Comparison of ENCODE assay signal across 20 mouse cellular contexts in the genomic region with DNA sequence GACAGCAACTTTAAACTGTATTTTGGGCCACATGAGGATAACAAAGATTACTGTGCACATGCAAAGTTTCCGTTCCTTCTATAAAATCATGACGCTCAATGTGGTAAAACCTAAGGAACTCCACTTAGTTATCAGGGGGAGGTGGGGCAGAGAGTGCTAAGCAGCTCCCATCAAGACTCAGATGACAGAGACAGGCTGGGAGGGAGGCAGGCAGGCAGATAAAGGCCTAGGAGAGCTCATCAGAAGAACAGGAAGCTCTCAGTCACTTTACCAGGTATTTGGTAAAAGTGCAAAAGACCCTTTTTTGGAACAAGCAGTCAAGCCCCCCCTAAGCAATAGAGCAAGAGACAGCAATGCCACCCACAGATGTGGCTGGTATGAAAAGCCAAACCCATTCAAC. TPM values are rescaled to one million over a fixed set of nuclear protein-coding genes. Genes with fewer than 3 reads are reported as not detected.
DNase-seq lines count a peak whose midpoint lies in the region; ATAC-seq and TF ChIP-seq lines count a peak whose summit lies in the region.
"Had no signal": no experiment of that assay in that cellular context is flagged by ENCODE, and none has a peak within 500 bp of the region (broad histone marks: within the 10 kb centered on the region; RNA-seq: fewer than 3 reads in every experiment).

No protein-coding gene starts in this region.

- no peak for TF ChIP-seq CTCF in forebrain, postnatal 0 days (IDR thresholded peaks at IDR 0.05; ENCODE audit: low read depth)

- peaks cover 19% of the 10 kb centered on the region; the same call in 1 of the 2 replicates for H3K4me1 ChIP-seq in forebrain, postnatal 0 days (ENCODE audit: insufficient read depth)
- peaks cover 18% of the 10 kb centered on the region for H3K4me1 ChIP-seq in forebrain, embryonic 11.5 days (replicated peaks; ENCODE audit: control insufficient read depth, insufficient read depth, low read length)
- H3K4me1 ChIP-seq in intestine, embryonic 14.5 days (replicated peaks; ENCODE audit: control insufficient read depth, insufficient read depth, low read length): peaks cover 22% of the 10 kb centered on the region
- H3K4me1 ChIP-seq in intestine, embryonic 16.5 days (ENCODE audit: control insufficient read depth, insufficient read depth, low read length): peaks cover 36% of the 10 kb centered on the region
- H3K4me1 ChIP-seq in neural tube, embryonic 13.5 days (replicated peaks): peaks cover 43% of the 10 kb centered on the region

- WGBS in forebrain, postnatal 0 days: 75% methylated on average over 2 of the region's 2 CpGs
- 87% methylated on average over 2 of the region's 2 CpGs for WGBS in forebrain, embryonic 11.5 days
- WGBS in intestine, embryonic 14.5 days: 71% methylated on average over 2 of the region's 2 CpGs
- WGBS in intestine, embryonic 16.5 days: 61% methylated on average over 2 of the region's 2 CpGs
- WGBS in neural tube, embryonic 13.5 days: 87% methylated on average over 2 of the region's 2 CpGs

- no peak for ATAC-seq in forebrain, postnatal 0 days
- no peak for ATAC-seq in forebrain, embryonic 11.5 days (replicated peaks; ENCODE audit: low FRiP score)
- ATAC-seq in intestine, embryonic 14.5 days (replicated peaks; ENCODE audit: low FRiP score, low TSS enrichment, low read depth): no peak
- ATAC-seq in intestine, embryonic 16.5 days: no peak
- ATAC-seq in neural tube, embryonic 13.5 days (ENCODE audit: low read depth): no peak
- ATAC-seq: activated CD4-positive, CD25-positive, alpha-beta regulatory T cell, adult 4 months; midbrain, embryonic 16.5 days had no signal

- H3K4me2 ChIP-seq in forebrain, postnatal 0 days (ENCODE audit: low read depth): no peak overlapping the region
- no peak overlapping the region for H3K4me2 ChIP-seq in forebrain, embryonic 11.5 days (ENCODE audit: low read depth, low read length, severe bottlenecking)
- H3K4me2 ChIP-seq in intestine, embryonic 14.5 days (ENCODE audit: low read length): 0 out of 2 replicates have a peak overlapping the region, but pooled peaks have one; percentile 7
- H3K4me2 ChIP-seq in intestine, embryonic 16.5 days (ENCODE audit: low read depth, low read length): no peak overlapping the region
- no peak overlapping the region for H3K4me2 ChIP-seq in neural tube, embryonic 13.5 days
- H3K4me2 ChIP-seq: hindbrain, embryonic 12.5 days; liver, embryonic 15.5 days had no signal

- no peak overlapping the region for H3K4me3 ChIP-seq in forebrain, postnatal 0 days (ENCODE audit: low read depth, low read length)
- H3K4me3 ChIP-seq in forebrain, embryonic 11.5 days (ENCODE audit: low read depth, low read length): no peak overlapping the region
- H3K4me3 ChIP-seq in intestine, embryonic 14.5 days (ENCODE audit: low read depth, low read length): no peak overlapping the region
- H3K4me3 ChIP-seq in intestine, embryonic 16.5 days (ENCODE audit: low read length): no peak overlapping the region
- no peak overlapping the region for H3K4me3 ChIP-seq in neural tube, embryonic 13.5 days
- H3K4me3 ChIP-seq: forebrain, embryonic 10.5 days; hindbrain, embryonic 12.5 days; liver, embryonic 15.5 days; megakaryocyte, embryonic 14.5 days had no signal

- H3K27me3 ChIP-seq in forebrain, postnatal 0 days (ENCODE audit: insufficient read depth, low read length): no peaks in the 10 kb centered on the region
- no peaks in the 10 kb centered on the region for H3K27me3 ChIP-seq in forebrain, embryonic 11.5 days (ENCODE audit: control insufficient read depth, insufficient read depth, low read length)
- no peaks in the 10 kb centered on the region for H3K27me3 ChIP-seq in intestine, embryonic 14.5 days (replicated peaks; ENCODE audit: control insufficient read depth, insufficient read depth, low read length)
- no peaks in the 10 kb centered on the region for H3K27me3 ChIP-seq in intestine, embryonic 16.5 days (replicated peaks; ENCODE audit: control insufficient read depth, insufficient read depth, low read length)
- no peaks in the 10 kb centered on the region for H3K27me3 ChIP-seq in neural tube, embryonic 13.5 days
- H3K27me3 ChIP-seq: hindbrain, embryonic 12.5 days; liver, embryonic 15.5 days; megakaryocyte, embryonic 14.5 days had no signal

- H3K9me3 ChIP-seq in forebrain, postnatal 0 days (ENCODE audit: low read length): no peaks in the 10 kb centered on the region
- H3K9me3 ChIP-seq in forebrain, embryonic 11.5 days (ENCODE audit: control insufficient read depth, low read length): no peaks in the 10 kb centered on the region
- H3K9me3 ChIP-seq in intestine, embryonic 14.5 days (ENCODE audit: control insufficient read depth, low read length): no peaks in the 10 kb centered on the region
- no peaks in the 10 kb centered on the region for H3K9me3 ChIP-seq in intestine, embryonic 16.5 days (ENCODE audit: control insufficient read depth, low read length)
- H3K9me3 ChIP-seq in neural tube, embryonic 13.5 days: no peaks in the 10 kb centered on the region
- H3K9me3 ChIP-seq: forebrain, embryonic 10.5 days; hindbrain, embryonic 12.5 days; liver, embryonic 15.5 days; megakaryocyte, embryonic 14.5 days had no signal

- 0 out of 2 replicates have a peak overlapping the region, but pooled peaks have one; percentile 28 for H3K9ac ChIP-seq in forebrain, postnatal 0 days
- no peak overlapping the region for H3K9ac ChIP-seq in forebrain, embryonic 11.5 days (ENCODE audit: low read length)
- H3K9ac ChIP-seq in intestine, embryonic 14.5 days (ENCODE audit: low read length): no peak overlapping the region
- no peak overlapping the region for H3K9ac ChIP-seq in intestine, embryonic 16.5 days (ENCODE audit: low read depth, low read length)
- 0 out of 2 replicates have a peak overlapping the region, but pooled peaks have one; percentile 26 for H3K9ac ChIP-seq in neural tube, embryonic 13.5 days
- H3K9ac ChIP-seq: hindbrain, embryonic 12.5 days; liver, embryonic 15.5 days had no signal

- H3K27ac ChIP-seq in forebrain, postnatal 0 days (ENCODE audit: low read depth, low read length): no peak overlapping the region
- H3K27ac ChIP-seq in forebrain, embryonic 11.5 days (ENCODE audit: low read depth, low read length): no peak overlapping the region
- no peak overlapping the region for H3K27ac ChIP-seq in intestine, embryonic 14.5 days (ENCODE audit: low read depth)
- H3K27ac ChIP-seq in intestine, embryonic 16.5 days (ENCODE audit: low read length): no peak overlapping the region
- no peak overlapping the region for H3K27ac ChIP-seq in neural tube, embryonic 13.5 days (replicated peaks)
- H3K27ac ChIP-seq: forebrain, embryonic 10.5 days; hindbrain, embryonic 12.5 days had no signal

- DNase-seq in forebrain, postnatal 0 days: no peak
- no peak for DNase-seq in forebrain, embryonic 11.5 days (ENCODE audit: low spot score)
- DNase-seq in intestine, embryonic 14.5 days (ENCODE audit: low spot score): no peak
- no peak for DNase-seq in neural tube, embryonic 10.5 days (ENCODE audit: extremely low spot score, low spot score)
- no peak for DNase-seq in embryo, embryonic 11 days
- DNase-seq in ovary, postnatal 36 days (ENCODE audit: low spot score): no peak
- DNase-seq: adrenal gland, postnatal 10 days; B cell, adult 2 months; cerebellum, adult 9-11 months; gastrocnemius, postnatal 25 days; lung, postnatal 10 days; thymus, postnatal 25 days had no signal

- peaks cover 21% of the 10 kb centered on the region for H3K36me3 ChIP-seq in forebrain, postnatal 0 days (ENCODE audit: insufficient read depth)
- peaks cover 7% of the 10 kb centered on the region; the same call in 1 of the 2 replicates for H3K36me3 ChIP-seq in forebrain, embryonic 11.5 days (ENCODE audit: control insufficient read depth, insufficient read depth, low read length)
- peaks cover 26% of the 10 kb centered on the region for H3K36me3 ChIP-seq in intestine, embryonic 14.5 days (ENCODE audit: control insufficient read depth, insufficient read depth, low read length)
- H3K36me3 ChIP-seq in intestine, embryonic 16.5 days (ENCODE audit: control insufficient read depth, insufficient read depth, low read length): 0 out of 2 replicates have a peak, but pooled peaks cover 2% of the 10 kb centered on the region
- peaks cover 21% of the 10 kb centered on the region for H3K36me3 ChIP-seq in neural tube, embryonic 13.5 days

RNA-seq across cellular contexts. Expression of gene Arglu1, which starts 4.8 kb away (rescaled TPM):
- 115 and 154 TPM in 2 replicates for total RNA-seq in forebrain, postnatal 0 days (2014; rRNA removed)
- 101 and 143 TPM in 2 replicates for polyA plus RNA-seq in forebrain, postnatal 0 days (2015; fragmentation: Nextera tagmentation; extraction: Ambion mirVana)
- polyA plus RNA-seq in forebrain, embryonic 11.5 days (2014; fragmentation: Nextera tagmentation; extraction: Ambion mirVana): 163 and 171 TPM in 2 replicates
- polyA plus RNA-seq in intestine, embryonic 14.5 days (2014; fragmentation: Nextera tagmentation; extraction: Ambion mirVana): 134 and 135 TPM in 2 replicates
- polyA plus RNA-seq in intestine, embryonic 16.5 days (2015; fragmentation: Nextera tagmentation; extraction: Ambion mirVana): 66.3 and 68.9 TPM in 2 replicates
- 184 TPM in 2 replicates for polyA plus RNA-seq in neural tube, embryonic 13.5 days (2015; fragmentation: Nextera tagmentation; extraction: Ambion mirVana)

RNA-seq across cellular contexts. Expression of gene Efnb2, which starts 24.5 kb away (rescaled TPM):
- total RNA-seq in forebrain, postnatal 0 days (2014; rRNA removed): 50.9 and 53.5 TPM in 2 replicates
- 29.5 and 29.6 TPM in 2 replicates for polyA plus RNA-seq in forebrain, postnatal 0 days (2015; fragmentation: Nextera tagmentation; extraction: Ambion mirVana)
- 51.8 and 54.6 TPM in 2 replicates for polyA plus RNA-seq in forebrain, embryonic 11.5 days (2014; fragmentation: Nextera tagmentation; extraction: Ambion mirVana)
- 18.8 and 19.1 TPM in 2 replicates for polyA plus RNA-seq in intestine, embryonic 14.5 days (2014; fragmentation: Nextera tagmentation; extraction: Ambion mirVana)
- 4.9 and 8.6 TPM in 2 replicates for polyA plus RNA-seq in intestine, embryonic 16.5 days (2015; fragmentation: Nextera tagmentation; extraction: Ambion mirVana)
- 24.5 and 26.6 TPM in 2 replicates for polyA plus RNA-seq in neural tube, embryonic 13.5 days (2015; fragmentation: Nextera tagmentation; extraction: Ambion mirVana)

Comparison
In these comparisons a context has a peak if more than half of its experiments do, and no peak if none do; other contexts are left out.
1. H3K9ac ChIP-seq: peak in forebrain, postnatal 0 days (single experiment) and neural tube, embryonic 13.5 days (single experiment); none in forebrain, embryonic 11.5 days (single experiment), intestine, embryonic 14.5 days (single experiment) and intestine, embryonic 16.5 days (single experiment).